Mouse (Mus musculus): ENCODE results near the gene Sptb.

DNA sequence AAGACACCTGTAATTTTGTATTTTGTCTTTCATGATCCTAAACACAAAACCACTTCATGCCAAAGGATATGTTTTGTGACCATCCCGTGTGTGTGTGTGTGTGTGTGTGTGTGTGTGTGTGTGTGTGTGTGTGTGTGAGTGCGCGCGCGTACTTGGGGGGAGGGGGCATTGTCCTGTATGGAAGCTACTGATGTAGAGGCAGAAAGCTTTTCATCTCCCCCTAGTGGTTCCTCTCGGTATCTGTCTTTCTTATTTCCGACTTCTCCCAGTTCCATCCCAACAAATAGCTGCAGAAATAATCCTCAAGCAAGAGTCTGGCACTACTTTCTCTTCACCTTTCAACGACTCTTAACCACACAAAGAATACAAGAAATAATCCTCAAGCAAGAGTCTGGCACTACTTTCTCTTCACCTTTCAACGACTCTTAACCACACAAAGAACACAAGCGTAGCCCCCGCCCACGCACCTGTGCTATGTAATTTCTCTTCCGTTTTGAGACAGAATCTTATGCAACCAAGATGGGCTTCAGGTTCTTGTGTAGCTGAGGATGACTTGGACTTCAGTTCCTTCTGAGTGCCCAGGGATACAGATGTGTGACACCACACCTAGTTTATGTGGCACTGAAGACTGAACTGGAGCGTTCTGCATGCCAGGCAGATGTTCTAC is 42.4 kb upstream of the Sptb start:
- TF ChIP-seq CTCF (IDR thresholded peaks at IDR 0.05; ENCODE audit: borderline replicate concordance, insufficient read depth, low read depth, low read length): peak; percentile 62; the same call in 1 of the 2 replicates
- no peak for TF ChIP-seq POLR2A (IDR thresholded peaks at IDR 0.05; ENCODE audit: borderline replicate concordance, insufficient read depth, low read length)

Data from cerebellum, adult 2 months (tissue).